Mouse (Mus musculus) B cell, adult 62 days (primary cell): Measurements from ENCODE around the gene Strada. TPM values are rescaled to one million over a fixed set of nuclear protein-coding genes. Genes with fewer than 3 reads are reported as not detected.

ENCODE experiments used
- total RNA-seq: library from RNA; stranded (reverse); gene quantifications from 4 replicates; pipeline ENCODE4 v1.2.4, GENCODE M21; 2023

Gene Strada
- 40.6 to 45.5 TPM (median 44.0 TPM) in 4 replicates for total RNA-seq

DNA sequence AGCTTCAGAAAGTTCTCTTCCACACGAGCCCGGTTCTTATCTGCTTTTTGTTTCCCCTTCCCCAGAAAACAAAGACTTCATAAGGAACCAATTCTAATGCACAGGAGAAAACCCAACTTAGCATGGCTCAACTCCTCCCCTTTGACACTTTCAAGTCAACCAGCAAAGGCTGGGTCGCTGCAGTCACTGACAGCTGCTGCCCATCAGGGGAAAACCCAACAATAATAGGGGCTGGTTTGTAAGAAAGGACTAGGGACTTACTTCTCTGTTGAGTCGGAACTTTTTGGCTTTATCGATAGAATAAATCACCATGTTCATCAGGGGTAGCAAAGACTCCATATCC lies at the start of gene Strada:
Strada (minus strand) TSS at position 46 of the 343 bp plus-strand sequence.

DNA sequence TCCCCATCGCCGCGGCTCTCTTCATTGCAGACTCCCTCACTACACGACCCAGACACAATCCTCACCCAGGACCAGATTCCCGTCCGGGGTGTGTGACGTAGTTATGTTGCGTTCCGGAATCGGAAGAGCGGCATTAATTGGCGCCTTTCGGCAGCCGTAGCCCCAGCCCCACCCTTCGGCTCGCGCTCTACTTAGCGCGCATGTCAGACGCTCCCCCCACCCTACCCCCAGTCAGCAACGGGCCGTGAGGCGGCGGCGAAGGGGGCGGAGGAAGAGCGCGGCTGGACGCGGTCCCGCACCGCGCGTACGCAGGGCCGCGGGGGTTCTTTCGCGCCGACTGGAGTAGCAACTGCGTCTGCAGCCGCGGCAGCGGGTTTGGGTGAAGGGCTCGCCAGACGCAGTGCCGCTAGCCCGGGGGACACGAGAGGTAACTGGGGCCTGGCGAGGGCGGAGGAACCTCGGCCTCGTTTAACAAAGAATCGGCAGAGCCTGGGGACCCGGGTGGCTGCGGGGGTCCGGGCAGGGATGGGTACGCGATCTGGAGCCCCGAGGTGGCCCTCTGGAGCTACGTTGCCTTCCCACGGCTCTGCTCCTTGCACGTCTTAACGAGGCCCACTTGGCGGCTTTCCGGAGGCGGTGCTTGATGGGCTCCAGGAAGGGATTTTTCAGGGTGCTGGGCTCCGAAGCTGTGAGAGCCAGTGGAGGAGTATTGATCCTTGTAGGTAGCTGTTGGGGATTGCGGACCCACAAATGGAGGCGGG lies 14.9 kb upstream of the Strada start, which contains the start of gene Ddx42:
Ddx42 (plus strand) TSS at position 197 of the 761 bp plus-strand sequence.

DNA sequence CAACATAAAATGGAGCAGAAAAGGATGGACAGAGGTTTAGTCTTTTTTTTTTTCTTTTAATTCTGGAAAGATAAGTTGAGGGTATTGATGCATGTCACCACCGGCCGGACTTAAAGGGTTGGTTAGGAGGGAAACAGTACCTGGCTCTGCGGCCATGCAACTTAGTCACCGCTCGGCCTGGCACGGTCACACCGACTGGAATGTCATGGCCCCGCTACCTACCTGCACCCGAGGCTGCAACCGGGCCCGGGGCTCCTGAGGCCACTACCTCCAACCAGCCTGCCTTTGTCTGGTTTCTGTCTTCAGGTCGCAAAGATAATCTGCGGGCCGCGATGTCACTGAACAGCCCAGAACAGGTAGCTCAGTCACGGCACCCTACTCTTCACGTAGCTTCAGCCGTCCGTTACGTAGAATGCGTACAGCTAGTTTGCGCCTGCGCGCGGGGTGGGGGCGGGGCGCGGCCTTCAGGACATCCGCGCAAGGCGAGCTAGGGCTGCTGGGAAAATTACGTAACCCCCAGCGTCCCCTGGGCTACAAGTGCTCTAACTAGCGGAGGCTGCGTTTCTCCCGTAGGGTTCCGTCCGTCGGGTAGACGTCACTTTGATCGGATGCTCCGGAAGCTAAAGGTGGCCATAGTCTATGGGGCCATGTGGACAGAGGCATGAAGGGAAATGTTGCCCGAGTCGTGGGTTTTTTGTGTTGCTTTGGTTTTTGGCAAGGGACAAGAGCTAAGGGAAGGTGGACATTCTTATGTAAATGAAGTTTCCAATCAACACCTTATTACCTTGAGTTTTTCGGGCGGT lies 14.2 kb upstream of the Strada start, which contains the start of gene Ccdc47:
Ccdc47 (minus strand) TSS at position 418 of the 803 bp plus-strand sequence.

DNA sequence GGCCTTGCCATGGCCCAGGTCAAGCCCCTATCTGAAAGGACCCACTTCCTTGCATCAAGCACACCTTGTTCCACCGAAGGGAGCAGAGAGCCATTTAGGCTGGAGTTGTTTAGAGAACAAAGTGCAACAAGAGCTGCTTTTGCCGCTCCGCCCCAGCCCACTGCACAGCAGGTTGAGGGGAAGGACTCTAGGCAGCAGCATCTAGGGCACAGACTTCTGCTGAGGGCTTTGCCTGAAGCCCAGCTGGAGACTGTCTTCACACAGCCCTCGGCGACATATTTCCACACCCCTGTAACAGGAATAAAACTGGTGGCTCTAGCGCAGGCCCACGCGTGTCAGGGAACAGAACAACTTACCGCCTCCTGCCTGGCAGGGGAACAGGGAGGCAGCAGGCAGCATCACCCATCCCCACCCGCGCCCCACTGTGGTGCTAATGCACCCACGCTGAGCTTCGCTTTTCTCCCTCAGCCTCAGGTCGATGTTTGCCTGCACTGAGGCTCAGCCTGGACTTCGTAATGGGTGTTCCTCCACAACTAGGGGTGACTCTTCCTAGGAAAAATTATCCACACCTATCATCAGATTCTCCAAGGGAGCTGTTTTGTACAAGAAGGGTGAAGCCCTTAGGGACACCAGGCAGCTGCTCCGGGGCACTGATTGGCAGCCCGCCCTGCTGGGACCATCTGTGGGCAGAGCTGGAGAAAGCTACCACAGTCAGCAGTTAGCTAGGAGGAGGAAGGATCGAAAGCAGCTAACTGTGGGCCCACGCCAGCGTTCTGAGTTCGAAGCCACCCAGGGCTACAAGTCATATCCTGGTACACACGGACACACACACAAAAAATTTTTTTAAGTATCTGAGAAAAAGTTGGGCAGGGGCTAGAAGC lies 40.9 kb downstream of the Strada start, which contains the start of the genes Gm10840 and Limd2:
Gm10840 (plus strand) TSS at position 10 of the 881 bp plus-strand sequence.
Limd2 (minus strand) TSS at position 20 of the 881 bp plus-strand sequence.

Other genes with a start within 250 kb of the Strada start
- 0.39 TPM in 1 of 4 replicates, not detected in the others for gene Cyb561, start 248.8 kb downstream of the Strada start, total RNA-seq
- gene Ace, start 234.2 kb downstream of the Strada start, total RNA-seq: 0.15 to 0.25 TPM (median 0.18 TPM) in 3 of 4 replicates, not detected in the other
- not detected in 4 replicates for gene Ace3, start 207.5 kb downstream of the Strada start, total RNA-seq
- 0.16 to 0.35 TPM (median 0.21 TPM) in 3 of 4 replicates, not detected in the other for gene Kcnh6, start 194.0 kb downstream of the Strada start, total RNA-seq
- gene Dcaf7, start 165.3 kb downstream of the Strada start, total RNA-seq: 68.4 to 70.5 TPM (median 68.9 TPM) in 4 replicates
- 6.9 to 9.6 TPM (median 8.7 TPM) in 4 replicates for gene Taco1, start 136.1 kb downstream of the Strada start, total RNA-seq
- 123 to 133 TPM (median 131 TPM) in 4 replicates for gene Map3k3, start 117.6 kb downstream of the Strada start, total RNA-seq
- 6.0 to 12.4 TPM (median 8.7 TPM) in 4 replicates for gene Gm10840, start 41.3 kb downstream of the Strada start, total RNA-seq
- 449 to 469 TPM (median 459 TPM) in 4 replicates for gene Limd2, start 41.3 kb downstream of the Strada start, total RNA-seq
- 34.5 to 46.0 TPM (median 40.2 TPM) in 4 replicates for gene Ccdc47, start 14.2 kb upstream of the Strada start, total RNA-seq
- gene Ddx42, start 14.8 kb upstream of the Strada start, total RNA-seq: 62.9 to 70.1 TPM (median 66.8 TPM) in 4 replicates
- 56.4 to 76.1 TPM (median 69.5 TPM) in 4 replicates for gene Ftsj3, start 53.9 kb upstream of the Strada start, total RNA-seq
- gene Psmc5, start 54.0 kb upstream of the Strada start, total RNA-seq: 48.0 to 55.8 TPM (median 52.8 TPM) in 4 replicates
- 139 to 173 TPM (median 145 TPM) in 4 replicates for gene Smarcd2, start 70.8 kb upstream of the Strada start, total RNA-seq
- gene Tcam1, start 74.5 kb upstream of the Strada start, total RNA-seq: 0.32 to 0.42 TPM (median 0.41 TPM) in 3 of 4 replicates, not detected in the other
- 8.6 to 12.0 TPM (median 11.0 TPM) in 4 replicates for gene Gh, start 99.7 kb upstream of the Strada start, total RNA-seq
- 1,261 to 1,403 TPM (median 1,279 TPM) in 4 replicates for gene Cd79b, start 112.6 kb upstream of the Strada start, total RNA-seq
- gene Scn4a, start 151.1 kb upstream of the Strada start, total RNA-seq: 17.0 to 20.9 TPM (median 18.2 TPM) in 4 replicates
- not detected in 4 replicates for gene Prr29, start 163.3 kb upstream of the Strada start, total RNA-seq
- gene Icam2, start 185.9 kb upstream of the Strada start, total RNA-seq: 73.9 to 83.6 TPM (median 78.4 TPM) in 4 replicates